Mouse (Mus musculus) neural tube, embryonic 14.5 days (tissue): ENCODE measurements around the gene Cstb. TPM values are rescaled to one million over a fixed set of nuclear protein-coding genes. Genes with fewer than 3 reads are reported as not detected.

Source experiments
- ATAC-seq: fragments of 200-750 bp; cut with Nextera tagmentation; 2 replicates; pipeline ENCODE4 v1.8.0; 2017; ENCODE audit warnings: low read depth, mild to moderate bottlenecking, moderate TSS enrichment, moderate library complexity
- H3K27ac ChIP-seq: fragments of 300-500 bp; sonication (generic); 2 replicates; pipeline ENCODE4 v1.5.1; 2014; ENCODE audit warnings: low read depth, mild to moderate bottlenecking, control low read depth, low read length, moderate library complexity, mixed read lengths
- H3K27me3 ChIP-seq: fragments of 300-500 bp; sonication (generic); 2 replicates; pipeline ENCODE4 v1.6.1; 2014; ENCODE audit warnings: low read length; ENCODE audit not compliant: control insufficient read depth, insufficient read depth
- H3K36me3 ChIP-seq: fragments of 300-500 bp; sonication (generic); 2 replicates; pipeline ENCODE4 v1.6.1; 2014; ENCODE audit warnings: low read length, mixed read lengths; ENCODE audit not compliant: control insufficient read depth, insufficient read depth
- H3K4me1 ChIP-seq: fragments of 300-500 bp; sonication (generic); 2 replicates; pipeline ENCODE4 v1.6.1; 2014; ENCODE audit warnings: low read length; ENCODE audit not compliant: control insufficient read depth, insufficient read depth
- H3K4me2 ChIP-seq: fragments of 300-500 bp; sonication (generic); 2 replicates; pipeline ENCODE4 v1.6.1; 2014; ENCODE audit warnings: mild to moderate bottlenecking, low read depth, low read length, control low read depth
- H3K4me3 ChIP-seq: fragments of 300-500 bp; sonication (generic); 2 replicates; pipeline ENCODE4 v1.5.1; 2014; ENCODE audit warnings: low read depth, low read length, control low read depth, mixed read lengths
- H3K9ac ChIP-seq: fragments of 300-500 bp; sonication (generic); replicated peaks from 2 replicates; pipeline ENCODE4 v1.6.1; 2014; ENCODE audit warnings: low read depth, mild to moderate bottlenecking, control low read depth, low read length, mixed read lengths
- H3K9me3 ChIP-seq: fragments of 300-500 bp; sonication (generic); 2 replicates; pipeline ENCODE4 v1.6.1; 2016; ENCODE audit warnings: low read length; ENCODE audit not compliant: control insufficient read depth
- WGBS: fragments of 180-500 bp; shearing (Covaris S2); extraction: QIAGEN DNeasy Blood & Tissue Kit; methylation state at CpG from one replicate; pipeline ENCODE4 v1.1.7; 2014; 5-methylcytosine and 5-hydroxymethylcytosine counted together
- polyA plus RNA-seq: library from polyadenylated mRNA; unstranded; fragments of >200 nt; fragmentation: Nextera tagmentation; extraction: Ambion mirVana; gene quantifications from 2 replicates; pipeline ENCODE4 v1.2.1, GENCODE M21; 2014

Cstb gene
- polyA plus RNA-seq, 1 experiment from 2014 or later: 96.7 TPM

GRCm38 (mm10) chr10:78395819-78396624 is 29.4 kb upstream of the Cstb start:
- peak; percentile 91 for ATAC-seq
- 4% methylated on average over 17 of the region's 17 CpGs for WGBS
- Histone ChIP-seq H3K9ac (0 out of 2 replicates have a peak overlapping the region, but pooled peaks have one; percentile 0), H3K9me3 (no peaks in the 10 kb centered on the region), H3K4me3 (no peak overlapping the region), H3K36me3 (peaks cover 14% of the 10 kb centered on the region), H3K4me1 (no peaks in the 10 kb centered on the region), H3K27ac (peak overlapping the region; percentile 52; the same call in 1 of the 2 replicates), H3K4me2 (0 out of 2 replicates have a peak overlapping the region, but pooled peaks have one; percentile 15), H3K27me3 (peaks cover 4% of the 10 kb centered on the region; the same call in 1 of the 2 replicates)

DNA sequence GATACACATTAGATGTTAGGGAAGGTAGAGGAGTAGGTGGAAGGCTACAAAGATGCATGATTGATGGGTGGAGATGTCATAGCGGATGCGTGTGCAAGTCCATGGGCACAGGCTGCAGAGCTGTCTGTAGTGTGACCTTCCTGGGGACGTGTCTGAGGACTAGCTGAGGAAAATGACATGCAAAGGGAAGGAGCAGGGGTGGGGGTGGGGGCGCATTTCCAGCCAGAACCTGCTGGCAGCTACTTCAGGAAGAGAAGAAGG is 28.9 kb upstream of the Cstb start:
- Histone ChIP-seq H3K4me2 (0 out of 2 replicates have a peak overlapping the region, but pooled peaks have one; percentile 15), H3K4me1 (no peaks in the 10 kb centered on the region), H3K36me3 (peaks cover 19% of the 10 kb centered on the region), H3K27ac (no peak overlapping the region), H3K9ac (no peak overlapping the region), H3K9me3 (no peaks in the 10 kb centered on the region), H3K27me3 (peaks cover 1% of the 10 kb centered on the region; the same call in 1 of the 2 replicates), H3K4me3 (no peak overlapping the region)
- 55% methylated on average over 4 of the region's 4 CpGs for whole genome bisulfite sequencing
- ATAC-seq: peak; percentile 36; the same call in 1 of the 2 replicates

- WGBS: 43% methylated on average over 17 of the region's 17 CpGs
- no peak overlapping the region for H3K4me3 ChIP-seq
These were observed 26.3 kb upstream of the Cstb start for GRCm38 (mm10) chr10:78399090-78399657.

GRCm38 (mm10) chr10:78401127-78401526 is 24.3 kb upstream of the Cstb start:
- Histone ChIP-seq H3K9ac (no peak overlapping the region), H3K4me2 (no peak overlapping the region), H3K36me3 (peaks cover 57% of the 10 kb centered on the region), H3K9me3 (no peaks in the 10 kb centered on the region), H3K27ac (no peak overlapping the region), H3K4me3 (no peak overlapping the region), H3K27me3 (no peaks in the 10 kb centered on the region), H3K4me1 (no peaks in the 10 kb centered on the region)
- WGBS: 94% methylated on average over 2 of the region's 2 CpGs
- no peak for ATAC-seq

More at GRCm38 (mm10) chr10:78399090-78399657, 26.3 kb upstream of the Cstb start:
- Histone ChIP-seq H3K4me2 (no peak overlapping the region), H3K27me3 (no peaks in the 10 kb centered on the region), H3K27ac (no peak overlapping the region), H3K9me3 (no peaks in the 10 kb centered on the region), H3K9ac (no peak overlapping the region), H3K4me1 (no peaks in the 10 kb centered on the region), H3K36me3 (peaks cover 45% of the 10 kb centered on the region)
- ATAC-seq: no peak

DNA sequence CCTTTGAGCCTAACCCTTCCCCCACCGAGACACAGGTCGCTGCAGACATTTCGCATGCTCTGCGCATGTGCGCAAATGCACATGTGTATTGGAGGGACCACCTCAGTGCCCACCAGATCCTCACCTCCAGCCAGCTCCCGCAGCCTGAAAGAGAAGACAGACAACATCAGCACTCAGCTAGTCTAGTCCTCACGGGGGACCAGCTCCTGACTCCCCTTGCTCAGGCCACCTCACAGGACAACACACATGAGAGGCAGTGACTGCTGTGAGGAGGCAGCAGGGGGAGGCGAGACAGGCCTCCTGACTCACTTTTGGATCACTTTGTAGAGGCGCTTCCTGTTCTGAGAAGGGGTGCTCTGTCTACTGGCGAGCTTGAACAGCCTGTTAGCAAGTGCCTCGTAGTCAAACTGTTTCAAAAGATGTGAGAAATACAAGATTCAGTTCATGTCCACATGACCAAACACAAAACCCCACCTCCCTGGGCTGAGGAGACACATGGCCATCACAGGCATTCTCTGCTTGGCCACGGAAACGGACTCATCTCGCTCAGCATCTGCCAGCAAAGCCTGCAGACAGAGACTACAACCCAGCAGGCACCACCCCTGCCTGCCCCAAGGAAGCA is 23.1 kb upstream of the Cstb start:
- WGBS: 92% methylated on average over 14 of the region's 14 CpGs
- no peak overlapping the region for H3K27ac ChIP-seq

DNA sequence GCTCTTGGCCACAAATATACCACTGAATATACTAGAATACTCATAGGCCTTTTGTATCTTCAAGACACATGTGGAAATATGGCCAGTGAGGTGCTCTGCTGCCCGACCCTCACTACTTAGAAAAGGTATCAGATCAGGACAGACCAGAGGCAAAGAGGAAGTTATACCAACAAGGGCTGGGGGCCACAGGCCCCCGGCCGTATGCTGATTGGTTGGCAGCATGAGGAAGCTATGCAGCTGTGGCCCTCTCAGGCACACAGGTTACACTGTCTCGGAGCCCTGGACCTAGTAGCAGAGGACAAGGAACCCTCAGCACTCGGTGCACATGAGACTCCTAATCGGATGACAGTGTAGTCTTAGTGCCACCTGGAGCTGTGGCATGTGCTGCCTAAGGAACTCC is 19.3 kb upstream of the Cstb start:
- Histone ChIP-seq H3K4me1 (0 out of 2 replicates have a peak, but pooled peaks cover 1% of the 10 kb centered on the region), H3K36me3 (peaks cover 76% of the 10 kb centered on the region), H3K4me3 (no peak overlapping the region), H3K27ac (no peak overlapping the region), H3K9me3 (no peaks in the 10 kb centered on the region), H3K9ac (no peak overlapping the region), H3K4me2 (no peak overlapping the region), H3K27me3 (no peaks in the 10 kb centered on the region)
- ATAC-seq: no peak
- 94% methylated on average over 6 of the region's 6 CpGs for WGBS

More for the DNA sequence above, 23.1 kb upstream of the Cstb start:
- H3K9ac ChIP-seq: no peak overlapping the region
- H3K4me2 ChIP-seq: no peak overlapping the region
- H3K36me3 ChIP-seq: peaks cover 69% of the 10 kb centered on the region
- H3K4me3 ChIP-seq: no peak overlapping the region
- no peaks in the 10 kb centered on the region for H3K4me1 ChIP-seq
- ATAC-seq: no peak
- no peaks in the 10 kb centered on the region for H3K27me3 ChIP-seq
- H3K9me3 ChIP-seq: no peaks in the 10 kb centered on the region

GRCm38 (mm10) chr10:78407132-78407531 is 18.3 kb upstream of the Cstb start:
- peaks cover 66% of the 10 kb centered on the region for H3K36me3 ChIP-seq
- 99% methylated on average over 4 of the region's 4 CpGs for WGBS
- H3K4me1 ChIP-seq: peaks cover 9% of the 10 kb centered on the region
- no peaks in the 10 kb centered on the region for H3K27me3 ChIP-seq
- H3K9ac ChIP-seq: no peak overlapping the region
- H3K27ac ChIP-seq: no peak overlapping the region
- H3K4me3 ChIP-seq: no peak overlapping the region
- ATAC-seq: no peak
- no peaks in the 10 kb centered on the region for H3K9me3 ChIP-seq
- no peak overlapping the region for H3K4me2 ChIP-seq

GRCm38 (mm10) chr10:78409035-78409788 is 16.3 kb upstream of the Cstb start:
- no peaks in the 10 kb centered on the region for H3K27me3 ChIP-seq
- H3K4me1 ChIP-seq: peaks cover 9% of the 10 kb centered on the region
- H3K9me3 ChIP-seq: no peaks in the 10 kb centered on the region
- H3K4me2 ChIP-seq: no peak overlapping the region
- ATAC-seq: no peak
- H3K27ac ChIP-seq: no peak overlapping the region
- no peak overlapping the region for H3K4me3 ChIP-seq
- no peak overlapping the region for H3K9ac ChIP-seq
- 86% methylated on average over 9 of the region's 9 CpGs for WGBS
- peaks cover 46% of the 10 kb centered on the region for H3K36me3 ChIP-seq
